Mouse (Mus musculus) cerebellum, postnatal 36 days (tissue): ENCODE measurements at regions not wholly inside any gene's neighbourhood (a gene's known extent, or its start where the extent isn't known, plus 50 kb on each side); places are given as distances from the start of the nearest gene placed in this dataset.

Source experiments
- DNase-seq, 2 experiments: peaks; one replicate each; pipeline ENCODE4 v3.0.0; 2021 to 2022; ENCODE audit warnings: mixed read lengths in 2 of 2

GRCm38 (mm10) chr6:51641965-51642364, 118.3 kb downstream of the Snx10 start:
- no peak for DNase-seq

GRCm38 (mm10) chr6:51648813-51649212, 125.1 kb downstream of the Snx10 start:
- no peak for DNase-seq

- DNase-seq: no peak
Observed at GRCm38 (mm10) chr6:51653753-51654152, 130.1 kb downstream of the Snx10 start.

GRCm38 (mm10) chr6:51654991-51655390, 131.3 kb downstream of the Snx10 start:
- no peak for DNase-seq

- no peak for DNase-seq
Observed at GRCm38 (mm10) chr6:51656078-51656477, 132.4 kb downstream of the Snx10 start.

- no peak for DNase-seq
Observed at GRCm38 (mm10) chr6:51656883-51657640, 133.4 kb downstream of the Snx10 start.

- DNase-seq: no peak
Observed at GRCm38 (mm10) chr6:51658360-51658759, 134.7 kb downstream of the Snx10 start.

- no peak for DNase-seq
Observed at GRCm38 (mm10) chr6:51663178-51663577, 139.5 kb downstream of the Snx10 start.

- DNase-seq: no peak
Observed at GRCm38 (mm10) chr6:51664049-51664448, 140.3 kb downstream of the Snx10 start.

GRCm38 (mm10) chr6:51667022-51667421, 143.3 kb downstream of the Snx10 start:
- DNase-seq: no peak

GRCm38 (mm10) chr6:51675342-51675945, 151.7 kb downstream of the Snx10 start:
- DNase-seq: no peak

- DNase-seq: no peak
Observed at GRCm38 (mm10) chr6:51677162-51677996, 153.7 kb downstream of the Snx10 start.

GRCm38 (mm10) chr6:51678743-51679142, 155.0 kb downstream of the Snx10 start:
- no peak for DNase-seq

GRCm38 (mm10) chr6:51680239-51680857, 156.6 kb downstream of the Snx10 start:
- DNase-seq: no peak

GRCm38 (mm10) chr6:51683131-51683530, 159.4 kb downstream of the Snx10 start:
- DNase-seq: no peak

GRCm38 (mm10) chr6:51685651-51686287, 162.1 kb downstream of the Snx10 start:
- DNase-seq: no peak

- DNase-seq: no peak
Observed at GRCm38 (mm10) chr6:51690795-51691563, 167.3 kb downstream of the Snx10 start.

GRCm38 (mm10) chr6:51693984-51694383, 170.3 kb downstream of the Snx10 start:
- DNase-seq: no peak

GRCm38 (mm10) chr6:51696396-51696795, 172.7 kb downstream of the Snx10 start:
- DNase-seq: no peak

GRCm38 (mm10) chr6:51697754-51698153, 174.1 kb downstream of the Snx10 start:
- no peak for DNase-seq

GRCm38 (mm10) chr6:51698244-51698643, 174.5 kb downstream of the Snx10 start:
- no peak for DNase-seq
